Mouse (Mus musculus) myocyte (in vitro differentiated cells): ENCODE results near the gene Adk.

Experiments used
- CEBPB ChIP-seq: IDR thresholded peaks from 2 replicates; pipeline ENCODE4 v1.6.1; 2011; ENCODE audit warnings: mild to moderate bottlenecking, moderate library complexity; ENCODE audit not compliant: poor library complexity, insufficient read depth, severe bottlenecking
- POLR2A ChIP-seq: IDR thresholded peaks from one replicate; pipeline ENCODE4 v1.6.1; 2011; ENCODE audit warnings: low read depth, mild to moderate bottlenecking, control low read depth, moderate library complexity; ENCODE audit not compliant: insufficient read length
- POLR2AphosphoS2 ChIP-seq: IDR thresholded peaks from one replicate; pipeline ENCODE4 v1.6.1; 2011; ENCODE audit warnings: low read depth, control low read depth; ENCODE audit not compliant: insufficient read length
- TCF12 ChIP-seq: IDR thresholded peaks from one replicate; pipeline ENCODE4 v1.6.1; 2011; ENCODE audit warnings: mild to moderate bottlenecking, control low read depth; ENCODE audit not compliant: poor library complexity, insufficient read depth, severe bottlenecking
- TCF3 ChIP-seq: IDR thresholded peaks from one replicate; pipeline ENCODE4 v1.6.1; 2011; ENCODE audit warnings: low read depth, control low read depth; ENCODE audit not compliant: insufficient read length
- USF1 ChIP-seq: IDR thresholded peaks from one replicate; pipeline ENCODE4 v1.6.1; 2011; ENCODE audit warnings: low read depth, mild to moderate bottlenecking, control low read depth, moderate library complexity

- no peak for TF ChIP-seq POLR2A
- TF ChIP-seq USF1, result no peak
- TF ChIP-seq POLR2AphosphoS2, result no peak
- TF ChIP-seq TCF3, result no peak
- TF ChIP-seq TCF12, result no peak
- TF ChIP-seq CEBPB, result no peak
Observed at GRCm38 (mm10) chr14:21308349-21308936, 256.1 kb downstream of the Adk start.
